Mouse (Mus musculus) liver, postnatal 0 days (tissue): ENCODE measurements at regions not wholly inside any gene's neighbourhood (a gene's known extent, or its start where the extent isn't known, plus 50 kb on each side); places are given as distances from the start of the nearest gene placed in this dataset.

Experiments used
- ATAC-seq: fragments of 200-750 bp; cut with Nextera tagmentation; 2 replicates; pipeline ENCODE4 v1.8.0; 2017; ENCODE audit warnings: mild to moderate bottlenecking, moderate library complexity
- DNase-seq: peaks from one replicate; pipeline ENCODE4 v3.0.0-alpha.2; 2016
- H3K27ac ChIP-seq: fragments of 300-500 bp; sonication (generic); 2 replicates; pipeline ENCODE4 v1.5.1; 2014; ENCODE audit warnings: antibody characterized with exemption, moderate library complexity, mild to moderate bottlenecking, low read depth
- H3K27me3 ChIP-seq: fragments of 300-500 bp; sonication (generic); 2 replicates; pipeline ENCODE4 v1.6.1; 2014; ENCODE audit warnings: low read length, control low read depth, mixed read lengths; ENCODE audit not compliant: insufficient read depth
- H3K36me3 ChIP-seq: fragments of 300-500 bp; sonication (generic); replicated peaks from 2 replicates; pipeline ENCODE4 v1.6.1; 2014; ENCODE audit warnings: mild to moderate bottlenecking, control low read depth, low read length, moderate library complexity, mixed read lengths; ENCODE audit not compliant: insufficient read depth
- H3K4me1 ChIP-seq: fragments of 300-500 bp; sonication (generic); 2 replicates; pipeline ENCODE4 v1.6.1; 2014; ENCODE audit warnings: antibody characterized with exemption, mild to moderate bottlenecking, control low read depth; ENCODE audit not compliant: insufficient read depth
- H3K4me2 ChIP-seq: fragments of 300-500 bp; sonication (generic); 2 replicates; pipeline ENCODE4 v1.6.1; 2014; ENCODE audit warnings: low read depth, mild to moderate bottlenecking, low read length, moderate library complexity, mixed read lengths
- H3K4me3 ChIP-seq: fragments of 300-500 bp; sonication (generic); 2 replicates; pipeline ENCODE4 v1.5.1; 2014; ENCODE audit warnings: low read depth, low read length
- H3K9ac ChIP-seq: fragments of 300-500 bp; sonication (generic); replicated peaks from 2 replicates; pipeline ENCODE4 v1.6.1; 2014; ENCODE audit warnings: mild to moderate bottlenecking, moderate library complexity
- H3K9me3 ChIP-seq: fragments of 300-500 bp; sonication (generic); 2 replicates; pipeline ENCODE4 v1.6.1; 2016; ENCODE audit warnings: mild to moderate bottlenecking, control low read depth, low read length, mixed read lengths
- CTCF ChIP-seq: sonication (generic); IDR thresholded peaks from 2 replicates; pipeline ENCODE4 v1.5.1; 2016; ENCODE audit warnings: antibody characterized with exemption, low read depth
- EP300 ChIP-seq: IDR thresholded peaks from 2 replicates; pipeline ENCODE4 v1.6.1; 2016; ENCODE audit warnings: antibody characterized with exemption, low read depth, mild to moderate bottlenecking
- WGBS: fragments of 180-500 bp; shearing (Covaris S2); extraction: QIAGEN DNeasy Blood & Tissue Kit; methylation state at CpG from one replicate; pipeline ENCODE4 v1.1.7; 2014; ENCODE audit not compliant: insufficient replicate concordance; 5-methylcytosine and 5-hydroxymethylcytosine counted together

DNA sequence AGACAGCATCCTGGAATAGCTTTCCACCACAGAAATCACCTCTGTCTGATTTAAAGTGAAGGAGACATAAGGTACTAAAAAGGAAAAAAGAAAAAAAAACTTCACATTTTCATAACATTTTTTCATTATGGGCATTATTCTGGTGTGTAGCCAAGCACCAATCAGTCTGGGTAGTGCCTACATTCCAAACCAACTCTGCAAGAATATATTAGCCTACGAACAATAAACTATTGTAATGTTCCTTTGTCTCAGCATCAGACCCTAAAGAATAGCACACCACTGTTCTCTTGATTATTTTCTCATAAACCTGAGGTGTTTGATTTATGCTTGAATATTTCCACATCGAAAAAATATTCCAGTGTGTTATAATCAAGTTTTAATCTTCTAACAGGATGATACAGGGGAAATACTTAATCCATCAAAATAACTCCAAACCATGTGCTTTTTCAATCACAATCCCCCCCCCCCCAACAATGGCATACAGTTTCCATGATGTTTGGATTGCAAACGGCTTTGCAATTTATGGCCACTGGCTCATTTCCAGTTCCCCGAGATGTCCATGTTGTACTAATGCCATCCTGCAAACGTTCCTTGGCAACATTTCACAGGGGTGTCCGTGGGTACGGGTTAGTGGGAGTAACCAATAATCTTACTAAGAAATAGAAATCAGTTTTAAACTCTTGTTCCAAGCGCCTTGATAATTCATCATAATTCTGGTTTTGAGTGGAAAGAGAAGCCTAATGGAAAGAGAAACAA, 275.1 kb upstream of the Tbx18 start:
- Histone ChIP-seq H3K27me3 (no peaks in the 10 kb centered on the region), H3K4me3 (no peak overlapping the region), H3K9ac (no peak overlapping the region), H3K4me2 (no peak overlapping the region), H3K36me3 (no peaks in the 10 kb centered on the region), H3K4me1 (no peaks in the 10 kb centered on the region), H3K9me3 (no peaks in the 10 kb centered on the region), H3K27ac (no peak overlapping the region)
- WGBS = 72% methylated on average over 8 of the region's 8 CpGs
- DNase-seq = no peak
- no peak for TF ChIP-seq CTCF
- no peak for TF ChIP-seq EP300
- no peak for ATAC-seq

DNA sequence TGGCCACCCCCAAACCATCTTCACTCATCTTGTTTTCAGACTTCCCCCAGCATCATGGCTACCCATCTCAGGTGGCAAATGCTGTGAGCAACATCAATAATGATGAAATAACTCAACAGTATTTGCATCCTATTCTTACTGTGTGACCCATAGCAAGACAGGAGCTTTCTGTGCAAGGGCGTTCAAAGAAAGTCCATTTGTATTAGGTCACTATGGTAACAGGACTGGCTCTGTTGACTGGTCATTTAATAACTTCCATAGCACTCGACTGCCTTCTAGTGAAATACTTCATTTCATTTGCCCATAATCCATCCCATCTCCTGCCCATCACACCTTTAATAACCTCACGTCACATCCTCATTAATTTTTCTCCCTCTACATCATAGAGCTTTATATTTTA, 292.7 kb upstream of the Tbx18 start:
- Histone ChIP-seq H3K9ac (no peak overlapping the region), H3K4me2 (no peak overlapping the region), H3K36me3 (no peaks in the 10 kb centered on the region), H3K4me1 (no peaks in the 10 kb centered on the region), H3K27me3 (no peaks in the 10 kb centered on the region), H3K9me3 (no peaks in the 10 kb centered on the region), H3K27ac (no peak overlapping the region), H3K4me3 (no peak overlapping the region)
- DNase-seq (no peak), ATAC-seq (no peak)
- 56% methylated on average over 3 of the region's 3 CpGs for whole genome bisulfite sequencing
- TF ChIP-seq EP300 = no peak
- no peak for TF ChIP-seq CTCF

DNA sequence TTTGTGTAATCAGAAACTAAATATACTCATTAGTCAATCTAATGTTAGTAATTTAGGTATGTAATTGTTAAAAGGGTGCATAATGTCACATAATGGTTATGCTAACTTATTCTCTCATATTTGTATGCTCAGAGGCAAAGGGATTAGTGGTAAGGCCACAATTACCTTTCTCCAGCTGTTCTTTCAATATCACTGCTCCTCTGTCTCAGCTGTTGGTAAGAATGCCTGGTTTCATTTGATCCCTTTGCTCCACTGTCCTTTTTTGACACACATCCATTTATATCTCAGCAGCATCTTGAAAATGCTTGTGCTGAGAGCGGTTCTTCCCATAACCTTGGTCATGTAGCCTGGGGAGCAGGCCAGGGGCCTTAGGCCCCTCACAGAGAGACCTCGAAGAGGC, 294.9 kb upstream of the Tbx18 start:
- no peak for ATAC-seq
- Histone ChIP-seq H3K36me3 (no peaks in the 10 kb centered on the region), H3K27ac (no peak overlapping the region), H3K4me1 (no peaks in the 10 kb centered on the region), H3K9me3 (no peaks in the 10 kb centered on the region), H3K4me3 (no peak overlapping the region), H3K27me3 (no peaks in the 10 kb centered on the region), H3K9ac (no peak overlapping the region), H3K4me2 (no peak overlapping the region)
- no peak for DNase-seq
- TF ChIP-seq CTCF = no peak
- TF ChIP-seq EP300 = no peak
- WGBS = 65% methylated on average over 2 of the region's 2 CpGs

DNA sequence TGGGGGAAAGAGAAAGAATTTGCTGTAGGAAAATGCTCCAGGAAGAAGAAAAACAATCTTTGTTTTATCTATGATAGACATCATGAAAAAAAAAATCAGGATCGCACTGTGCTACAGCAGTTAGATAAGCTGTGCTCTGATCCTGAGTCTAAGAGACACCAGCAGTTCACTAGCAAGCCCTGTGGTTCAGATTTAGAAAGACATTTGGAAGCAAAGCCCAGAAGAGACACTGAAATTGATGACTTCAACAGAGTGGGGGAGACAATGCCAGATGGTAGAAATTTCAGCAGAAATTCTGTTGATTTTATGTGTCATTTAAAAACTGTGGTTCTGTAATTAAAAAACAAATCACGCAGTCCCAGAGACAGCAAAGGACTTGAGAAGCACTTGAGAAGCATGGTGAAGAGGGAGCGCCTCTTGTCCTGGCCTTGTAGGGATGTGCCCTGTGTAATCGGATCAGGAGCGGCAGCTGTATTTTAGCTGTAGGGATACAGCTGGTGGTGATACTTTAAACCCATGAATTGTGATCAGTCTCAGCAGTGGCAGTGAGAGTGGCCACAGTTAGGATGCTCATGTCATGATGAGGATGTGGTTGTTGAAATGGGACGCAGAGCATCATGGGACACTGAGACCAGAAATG, 296.4 kb upstream of the Nt5e start:
- WGBS = 78% methylated on average over 6 of the region's 6 CpGs
- Histone ChIP-seq H3K4me2 (no peak overlapping the region), H3K4me1 (no peaks in the 10 kb centered on the region), H3K9me3 (no peaks in the 10 kb centered on the region), H3K36me3 (no peaks in the 10 kb centered on the region), H3K27me3 (no peaks in the 10 kb centered on the region), H3K9ac (no peak overlapping the region), H3K27ac (no peak overlapping the region), H3K4me3 (no peak overlapping the region)
- no peak for ATAC-seq
- DNase-seq = no peak
- TF ChIP-seq EP300 (no peak), CTCF (no peak)

DNA sequence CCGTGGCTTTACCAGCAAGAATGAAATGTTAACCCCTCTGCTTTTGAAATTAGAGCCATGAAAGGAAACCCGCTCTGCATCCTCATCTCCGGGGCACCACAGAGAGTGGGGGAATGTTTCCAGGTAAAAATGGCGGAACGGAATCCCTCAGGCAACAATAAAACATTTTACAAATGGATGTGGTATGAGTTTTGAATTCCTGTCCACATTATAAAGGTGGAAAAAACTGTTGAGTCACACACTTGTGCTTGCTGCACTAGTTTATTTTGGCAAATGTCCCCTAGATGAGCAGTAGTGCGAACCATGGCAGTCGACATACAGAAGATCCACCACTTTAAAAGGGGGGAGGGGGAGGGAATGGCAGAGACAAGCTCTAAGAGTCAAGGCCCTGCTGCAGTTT, 289.4 kb upstream of the Nt5e start:
- H3K4me3 ChIP-seq = no peak overlapping the region
- no peak overlapping the region for H3K27ac ChIP-seq
- WGBS = 76% methylated on average over 7 of the region's 7 CpGs
- no peak overlapping the region for H3K4me2 ChIP-seq
- H3K4me1 ChIP-seq = no peaks in the 10 kb centered on the region
- no peak for ATAC-seq
- no peaks in the 10 kb centered on the region for H3K36me3 ChIP-seq
- TF ChIP-seq EP300 (no peak), CTCF (no peak)
- no peaks in the 10 kb centered on the region for H3K27me3 ChIP-seq
- DNase-seq = no peak
- no peak overlapping the region for H3K9ac ChIP-seq
- H3K9me3 ChIP-seq = no peaks in the 10 kb centered on the region

DNA sequence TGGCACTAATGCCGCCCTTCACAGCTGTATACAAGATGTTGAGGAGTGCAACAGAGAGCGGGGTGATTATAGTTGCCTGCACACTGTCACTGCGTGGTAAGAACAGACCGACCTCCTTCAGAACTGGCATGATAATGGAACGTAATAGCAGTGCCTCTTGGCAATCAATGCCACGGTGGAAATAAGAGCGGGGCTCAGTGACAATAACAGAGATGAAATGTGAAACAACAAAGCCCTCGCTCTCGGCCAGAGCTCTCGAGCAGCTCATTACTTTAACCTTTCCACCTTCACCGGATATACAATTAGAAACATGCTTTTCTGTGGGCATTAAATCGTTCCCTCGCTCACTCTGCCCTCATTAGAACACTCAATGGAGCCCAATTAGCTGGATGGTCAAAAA, 277.7 kb upstream of the Nt5e start:
- TF ChIP-seq EP300 (no peak), CTCF (no peak)
- H3K27ac ChIP-seq = no peak overlapping the region
- no peak overlapping the region for H3K4me2 ChIP-seq
- H3K36me3 ChIP-seq = no peaks in the 10 kb centered on the region
- H3K27me3 ChIP-seq = no peaks in the 10 kb centered on the region
- DNase-seq (no peak), ATAC-seq (no peak)
- 70% methylated on average over 13 of the region's 13 CpGs for WGBS
- no peaks in the 10 kb centered on the region for H3K4me1 ChIP-seq
- no peak overlapping the region for H3K4me3 ChIP-seq
- no peak overlapping the region for H3K9ac ChIP-seq
- H3K9me3 ChIP-seq = no peaks in the 10 kb centered on the region
